Comparison of ENCODE assay signal across 27 mouse cellular contexts in genomic region chr5:24756931-24757330, GRCm38 (mm10). TPM values are rescaled to one million over a fixed set of nuclear protein-coding genes. Genes with fewer than 3 reads are reported as not detected.
"Had no signal": no experiment of that assay in that cellular context is flagged by ENCODE, and none has a peak within 500 bp of the region (broad histone marks: within the 10 kb centered on the region; RNA-seq: fewer than 3 reads in every experiment).

No protein-coding gene starts in this region.

- H3K27me3 ChIP-seq: hindbrain, embryonic 15.5 days had no signal

- H3K9me3 ChIP-seq: heart, embryonic 10.5 days; heart, embryonic 12.5 days; hindbrain, embryonic 13.5 days; hindbrain, embryonic 15.5 days; limb, embryonic 10.5 days; limb, embryonic 12.5 days; liver, embryonic 13.5 days; liver, embryonic 15.5 days had no signal

- H3K27ac ChIP-seq: hindbrain, embryonic 13.5 days; hindbrain, embryonic 15.5 days; hindbrain, postnatal 0 days; layer of hippocampus, adult 2 months; left cerebral cortex, adult 2 months; limb, embryonic 12.5 days; liver, embryonic 13.5 days; liver, embryonic 15.5 days had no signal

- H3K36me3 ChIP-seq: heart, embryonic 10.5 days; heart, embryonic 12.5 days; hindbrain, embryonic 13.5 days; hindbrain, embryonic 15.5 days; limb, embryonic 10.5 days; limb, embryonic 12.5 days; liver, embryonic 13.5 days; liver, embryonic 15.5 days had no signal

- DNase-seq: gastrocnemius, postnatal 14 days; gastrocnemius, postnatal 36 days; heart, adult 18-20 months; heart, postnatal 10 days; heart, postnatal 36 days; kidney, adult 2 months; kidney, postnatal 10 days; kidney, postnatal 25 days; liver, embryonic 13.5 days had no signal

- H3K9ac ChIP-seq: heart, embryonic 12.5 days; hindbrain, embryonic 13.5 days; hindbrain, embryonic 15.5 days; limb, embryonic 12.5 days; liver, embryonic 13.5 days; liver, embryonic 15.5 days had no signal

- H3K4me2 ChIP-seq: hindbrain, embryonic 13.5 days; hindbrain, embryonic 15.5 days; limb, embryonic 12.5 days; liver, embryonic 11.5 days; liver, embryonic 13.5 days; liver, embryonic 15.5 days had no signal

- ATAC-seq: hindbrain, postnatal 0 days had no signal

- H3K4me3 ChIP-seq: heart, embryonic 10.5 days; heart, embryonic 12.5 days; hindbrain, embryonic 13.5 days; hindbrain, embryonic 15.5 days; layer of hippocampus, adult 2 months; left cerebral cortex, adult 2 months; limb, embryonic 10.5 days; limb, embryonic 12.5 days; liver, embryonic 13.5 days; liver, embryonic 15.5 days had no signal

RNA-seq across cellular contexts. Expression of gene Crygn, which starts 0.9 kb away (rescaled TPM):
- total RNA-seq: gastrocnemius, adult 18-20 months; gastrocnemius, adult 8-10 months; heart, adult 18-20 months; heart, adult 8-10 months; heart, postnatal 10 days; heart, postnatal 36 days; hindbrain, postnatal 0 days; layer of hippocampus, adult 2 months; left cerebral cortex, postnatal 14 days; left cerebral cortex, postnatal 36 days had no signal
- polyA plus RNA-seq: heart, embryonic 14.5 days; hindbrain, embryonic 11.5 days; limb, embryonic 12.5 days; liver, embryonic 11.5 days; liver, embryonic 15.5 days had no signal

RNA-seq across cellular contexts. Expression of gene Wdr86, which starts 26.4 kb away (rescaled TPM):
- total RNA-seq: gastrocnemius, adult 18-20 months; gastrocnemius, postnatal 36 days had no signal
